Mouse (Mus musculus): Measurements from ENCODE around the gene Hoxd9. TPM values are rescaled to one million over a fixed set of nuclear protein-coding genes. Genes with fewer than 3 reads are reported as not detected.

Gene Hoxd9
- total and polyA plus RNA-seq, 3 experiments = not detected

DNA sequence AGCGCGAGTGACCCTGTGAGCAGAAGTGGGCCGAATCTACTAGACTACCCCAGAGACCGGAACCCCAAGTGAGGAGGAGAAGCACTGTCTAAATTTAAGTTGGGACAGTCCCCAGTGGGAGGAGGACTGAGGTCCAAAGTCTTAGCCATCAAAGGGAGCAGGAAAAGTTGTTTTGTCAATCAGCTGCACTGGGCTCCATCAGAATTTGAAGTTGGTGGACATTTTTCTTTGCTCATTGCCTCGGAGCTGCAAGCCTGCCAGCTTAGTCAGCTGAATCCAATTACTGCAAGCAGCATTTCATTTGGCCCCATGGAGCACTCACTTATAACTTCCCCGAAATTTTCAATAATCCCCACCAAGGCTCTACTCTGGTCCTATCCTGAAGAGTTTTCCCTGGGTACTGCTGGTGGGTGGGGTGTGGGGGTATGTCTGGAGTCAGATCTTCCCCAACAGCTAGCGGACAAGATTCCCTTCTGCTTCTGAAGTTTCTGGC, 40.1 kb downstream of the Hoxd9 start:
- Histone ChIP-seq H3K27me3 (ENCODE audit: control insufficient read depth in 1 of 2, insufficient read depth in 2 of 2, low read length in 2 of 2) (peaks cover 0 to 2% of the 10 kb centered on the region in 2 experiments; a peak in 3 of 4 replicates), H3K4me3 (ENCODE audit: control insufficient read depth in 1 of 2, insufficient read depth in 1 of 2, low read depth in 2 of 2, low read length in 2 of 2) (no peak overlapping the region), H3K27ac (ENCODE audit: control insufficient read depth, low read depth, low read length) (no peak overlapping the region), H3K36me3 (ENCODE audit: control insufficient read depth in 1 of 2, insufficient read depth in 2 of 2, low read length in 2 of 2) (no peaks in the 10 kb centered on the region), H3K79me2 (ENCODE audit: control insufficient read depth, insufficient read depth, low read length, poor library complexity) (no peaks in the 10 kb centered on the region), H3K9ac (ENCODE audit: control insufficient read depth, low read depth, low read length, poor library complexity, severe bottlenecking) (no peak overlapping the region), H3K9me3 (replicated peaks; ENCODE audit: insufficient read depth, low read length) (no peaks in the 10 kb centered on the region), H3K4me1 (ENCODE audit: control insufficient read depth in 1 of 2, insufficient read depth in 2 of 2, low read length in 2 of 2) (no peaks in the 10 kb centered on the region)
- DNase-seq (ENCODE audit: low read depth, low spot score) = no peak
- TF ChIP-seq CTCF (IDR thresholded peaks at IDR 0.05 in 2 of 3, conservative IDR thresholded peaks at IDR 0.05 in 1 of 3; ENCODE audit: control insufficient read depth in 1 of 3, insufficient read depth in 1 of 3, low read depth in 2 of 3, low read length in 3 of 3, poor library complexity in 1 of 3, severe bottlenecking in 1 of 3) (no peak), CHD2 (IDR thresholded peaks at IDR 0.05; ENCODE audit: low read length) (no peak), POLR2AphosphoS5 (IDR thresholded peaks at IDR 0.05; ENCODE audit: borderline replicate concordance, low read depth, low read length) (no peak), BHLHE40 (IDR thresholded peaks at IDR 0.05; ENCODE audit: borderline replicate concordance, low read depth, low read length) (no peak), TBP (IDR thresholded peaks at IDR 0.05; ENCODE audit: low read depth, low read length) (no peak), ZKSCAN1 (IDR thresholded peaks at IDR 0.05; ENCODE audit: low read depth, low read length) (no peak), EP300 (IDR thresholded peaks at IDR 0.05; ENCODE audit: low read depth in 1 of 2, low read length in 2 of 2) (no peak), NRF1 (IDR thresholded peaks at IDR 0.05; ENCODE audit: insufficient read depth, low read depth, low read length, poor library complexity, severe bottlenecking) (no peak), RCOR1 (IDR thresholded peaks at IDR 0.05; ENCODE audit: low read depth, low read length) (no peak), JUND (IDR thresholded peaks at IDR 0.05; ENCODE audit: low read depth, low read length) (no peak), TAL1 (IDR thresholded peaks at IDR 0.05; ENCODE audit: low read length) (no peak)

DNA sequence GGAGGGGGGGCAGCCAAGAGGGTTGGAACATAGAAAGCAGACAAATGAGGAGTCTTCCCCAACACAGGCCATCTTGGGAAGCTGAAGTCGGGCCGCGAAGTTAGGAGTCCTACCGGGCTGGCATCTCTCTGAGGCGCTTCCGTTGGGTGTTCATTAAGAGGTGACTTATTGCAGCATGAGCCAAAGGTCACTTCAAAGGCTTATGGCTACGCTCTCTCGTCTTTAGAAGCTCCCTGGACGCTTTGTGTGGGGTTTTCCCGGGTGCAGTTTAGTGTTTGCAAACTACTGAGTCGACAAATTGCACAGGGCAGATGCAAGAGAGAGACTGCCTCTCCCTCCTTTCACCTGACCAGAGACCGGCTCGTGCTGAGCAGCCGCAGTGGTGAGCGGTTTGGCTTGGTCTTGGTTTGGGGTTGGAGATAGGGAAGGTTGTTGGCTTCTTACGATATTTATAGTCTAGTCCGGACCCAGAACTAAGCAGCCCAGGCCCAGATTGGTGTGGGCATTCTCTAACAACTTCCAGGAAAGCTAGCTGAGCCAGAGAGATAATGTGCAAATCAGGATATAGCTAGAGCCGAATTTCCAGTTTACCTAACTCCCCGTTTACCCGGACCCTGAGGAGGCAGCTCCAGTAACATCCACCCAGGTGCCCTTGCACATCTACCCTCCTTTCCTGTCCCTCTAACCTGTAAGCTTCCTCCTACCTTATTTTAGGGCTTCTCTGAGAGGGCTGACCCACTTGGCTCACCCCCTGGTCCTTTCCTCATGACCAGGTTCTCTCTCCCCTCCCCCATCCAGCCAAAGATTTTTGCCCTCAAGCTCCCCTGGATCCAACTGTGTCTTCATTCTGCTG, 41.3 kb downstream of the Hoxd9 start:
- H3K79me2 ChIP-seq (ENCODE audit: control insufficient read depth, insufficient read depth, low read length, poor library complexity) = no peaks in the 10 kb centered on the region
- H3K36me3 ChIP-seq (ENCODE audit: control insufficient read depth in 1 of 2, insufficient read depth in 2 of 2, low read length in 2 of 2) = no peaks in the 10 kb centered on the region
- H3K9ac ChIP-seq (ENCODE audit: control insufficient read depth, low read depth, low read length, poor library complexity, severe bottlenecking) = no peak overlapping the region
- H3K4me1 ChIP-seq (ENCODE audit: control insufficient read depth in 1 of 2, insufficient read depth in 2 of 2, low read length in 2 of 2) = no peaks in the 10 kb centered on the region
- H3K9me3 ChIP-seq (replicated peaks; ENCODE audit: insufficient read depth, low read length) = no peaks in the 10 kb centered on the region
- peaks cover 0 to 2% of the 10 kb centered on the region in 2 experiments; a peak in 3 of 4 replicates for H3K27me3 ChIP-seq (ENCODE audit: control insufficient read depth in 1 of 2, insufficient read depth in 2 of 2, low read length in 2 of 2)
- H3K27ac ChIP-seq (ENCODE audit: control insufficient read depth, low read depth, low read length) = no peak overlapping the region
- TF ChIP-seq ZC3H11A (IDR thresholded peaks at IDR 0.05; ENCODE audit: low read depth, low read length) (no peak), MAFK (IDR thresholded peaks at IDR 0.05; ENCODE audit: borderline replicate concordance, low read depth, low read length) (no peak), GATA1 (IDR thresholded peaks at IDR 0.05; ENCODE audit: low read depth, low read length) (no peak), USF2 (IDR thresholded peaks at IDR 0.05; ENCODE audit: borderline replicate concordance in 1 of 2, insufficient read depth in 1 of 2, low read depth in 1 of 2, low read length in 2 of 2) (no peak), HCFC1 (IDR thresholded peaks at IDR 0.05; ENCODE audit: low read depth, low read length) (no peak), NRF1 (IDR thresholded peaks at IDR 0.05; ENCODE audit: insufficient read depth, low read depth, low read length, poor library complexity, severe bottlenecking) (no peak), MAX (IDR thresholded peaks at IDR 0.05; ENCODE audit: low read length) (no peak), RAD21 (IDR thresholded peaks at IDR 0.05; ENCODE audit: low read depth, low read length) (no peak), E2F4 (IDR thresholded peaks at IDR 0.05; ENCODE audit: borderline replicate concordance, low read depth, low read length) (no peak), BHLHE40 (IDR thresholded peaks at IDR 0.05; ENCODE audit: borderline replicate concordance, low read depth, low read length) (no peak), MYC (IDR thresholded peaks at IDR 0.05; ENCODE audit: low read depth, low read length) (no peak), POLR2AphosphoS2 (IDR thresholded peaks at IDR 0.05; ENCODE audit: low read length) (no peak), RCOR1 (IDR thresholded peaks at IDR 0.05; ENCODE audit: low read depth, low read length) (no peak)
- no peak for DNase-seq (ENCODE audit: low read depth, low spot score)
- H3K4me3 ChIP-seq (ENCODE audit: control insufficient read depth in 1 of 2, insufficient read depth in 1 of 2, low read depth in 2 of 2, low read length in 2 of 2) = no peak overlapping the region
